ENCODE assay signal across 25 mouse cellular contexts in genomic region chr16:52104608-52105007, GRCm38 (mm10).
DNase-seq lines count a peak whose midpoint lies in the region; ATAC-seq lines count a peak whose summit lies in the region.
"Had no signal": no experiment of that assay in that cellular context is flagged by ENCODE, and none has a peak within 500 bp of the region (broad histone marks: within the 10 kb centered on the region; RNA-seq: fewer than 3 reads in every experiment).

No protein-coding gene starts in this region.

- H3K4me1 ChIP-seq in forebrain, embryonic 12.5 days = no peaks in the 10 kb centered on the region
- H3K4me1 ChIP-seq in forebrain, embryonic 10.5 days = peaks cover 6% of the 10 kb centered on the region; the same call in 1 of the 2 replicates
- H3K4me1 ChIP-seq in kidney, embryonic 15.5 days = peaks cover 14% of the 10 kb centered on the region
- H3K4me1 ChIP-seq: forebrain, embryonic 13.5 days; forebrain, embryonic 15.5 days had no signal

- peaks cover 11% of the 10 kb centered on the region; the same call in 1 of the 2 replicates for H3K36me3 ChIP-seq in forebrain, embryonic 12.5 days (replicated peaks)
- H3K36me3 ChIP-seq in forebrain, embryonic 10.5 days (replicated peaks) = peaks cover 32% of the 10 kb centered on the region
- peaks cover 9% of the 10 kb centered on the region for H3K36me3 ChIP-seq in kidney, embryonic 15.5 days
- H3K36me3 ChIP-seq: embryonic facial prominence, embryonic 12.5 days had no signal

- no peaks in the 10 kb centered on the region for H3K27me3 ChIP-seq in forebrain, embryonic 12.5 days
- H3K27me3 ChIP-seq in forebrain, embryonic 10.5 days (ENCODE audit: poor library complexity, severe bottlenecking) = no peaks in the 10 kb centered on the region
- no peaks in the 10 kb centered on the region for H3K27me3 ChIP-seq in kidney, embryonic 15.5 days
- H3K27me3 ChIP-seq: CH12.LX; embryonic facial prominence, embryonic 12.5 days; forebrain, embryonic 13.5 days; forebrain, embryonic 15.5 days; Patski had no signal

- H3K4me3 ChIP-seq in forebrain, embryonic 12.5 days (replicated peaks) = no peak overlapping the region
- H3K4me3 ChIP-seq in forebrain, embryonic 10.5 days = no peak overlapping the region
- H3K4me3 ChIP-seq in kidney, embryonic 15.5 days (replicated peaks) = no peak overlapping the region
- H3K4me3 ChIP-seq: embryonic facial prominence, embryonic 10.5 days; embryonic facial prominence, embryonic 12.5 days; forebrain, embryonic 13.5 days; forebrain, embryonic 15.5 days had no signal

- WGBS in forebrain, embryonic 12.5 days = 98% methylated on average over 9 of the region's 9 CpGs
- 96% methylated on average over 9 of the region's 9 CpGs for WGBS in forebrain, embryonic 10.5 days
- 82% methylated on average over 9 of the region's 9 CpGs for WGBS in kidney, embryonic 15.5 days

- ATAC-seq in forebrain, embryonic 12.5 days (ENCODE audit: low FRiP score) = 0 out of 2 replicates have a peak, but pooled peaks have one; percentile 11
- 0 out of 2 replicates have a peak, but pooled peaks have one; percentile 22 for ATAC-seq in kidney, embryonic 15.5 days (replicated peaks; ENCODE audit: low FRiP score)
- ATAC-seq: activated CD4-positive, CD25-positive, alpha-beta regulatory T cell, adult 4 months; CD4-positive, CD25-positive, alpha-beta regulatory T cell, adult 4 months; forebrain, embryonic 13.5 days; forebrain, embryonic 15.5 days; forebrain, postnatal 0 days; Patski had no signal

- no peaks in the 10 kb centered on the region for H3K9me3 ChIP-seq in forebrain, embryonic 12.5 days
- no peaks in the 10 kb centered on the region for H3K9me3 ChIP-seq in forebrain, embryonic 10.5 days
- H3K9me3 ChIP-seq in kidney, embryonic 15.5 days (replicated peaks) = no peaks in the 10 kb centered on the region
- H3K9me3 ChIP-seq: embryonic facial prominence, embryonic 10.5 days; embryonic facial prominence, embryonic 12.5 days; forebrain, embryonic 13.5 days; forebrain, embryonic 15.5 days; G1E had no signal

- no peak for DNase-seq in forebrain, embryonic 10.5 days (ENCODE audit: extremely low spot score, low spot score)
- DNase-seq in kidney, adult 11 months = no peak
- peak; percentile 24 for DNase-seq in kidney, postnatal 14 days
- no peak for DNase-seq in kidney, adult 8-10 months
- DNase-seq: adrenal gland, adult 8-10 months; adrenal gland, postnatal 14 days; adrenal gland, postnatal 36 days; B cell, adult 2 months; cerebellum, adult 11-12 months; cerebellum, adult 2 months; cerebellum, adult 9-10 months; cerebellum, postnatal 10 days; cerebellum, postnatal 25 days; forebrain, postnatal 0 days had no signal

- no peak overlapping the region for H3K4me2 ChIP-seq in forebrain, embryonic 12.5 days
- no peak overlapping the region for H3K4me2 ChIP-seq in kidney, embryonic 15.5 days
- H3K4me2 ChIP-seq: embryonic facial prominence, embryonic 12.5 days; forebrain, embryonic 13.5 days; forebrain, embryonic 15.5 days had no signal

- no peak overlapping the region for H3K9ac ChIP-seq in forebrain, embryonic 12.5 days
- H3K9ac ChIP-seq in kidney, embryonic 15.5 days = no peak overlapping the region
- H3K9ac ChIP-seq: embryonic facial prominence, embryonic 12.5 days; forebrain, embryonic 13.5 days; forebrain, embryonic 15.5 days; forebrain, postnatal 0 days had no signal

- no peak overlapping the region for H3K27ac ChIP-seq in forebrain, embryonic 12.5 days
- H3K27ac ChIP-seq in forebrain, embryonic 10.5 days = no peak overlapping the region
- H3K27ac ChIP-seq in kidney, embryonic 15.5 days = no peak overlapping the region
- H3K27ac ChIP-seq: embryonic facial prominence, embryonic 10.5 days; embryonic facial prominence, embryonic 12.5 days; forebrain, embryonic 13.5 days; forebrain, embryonic 15.5 days had no signal
